Mouse (Mus musculus): Measurements from ENCODE around the gene Mrps15.

DNA sequence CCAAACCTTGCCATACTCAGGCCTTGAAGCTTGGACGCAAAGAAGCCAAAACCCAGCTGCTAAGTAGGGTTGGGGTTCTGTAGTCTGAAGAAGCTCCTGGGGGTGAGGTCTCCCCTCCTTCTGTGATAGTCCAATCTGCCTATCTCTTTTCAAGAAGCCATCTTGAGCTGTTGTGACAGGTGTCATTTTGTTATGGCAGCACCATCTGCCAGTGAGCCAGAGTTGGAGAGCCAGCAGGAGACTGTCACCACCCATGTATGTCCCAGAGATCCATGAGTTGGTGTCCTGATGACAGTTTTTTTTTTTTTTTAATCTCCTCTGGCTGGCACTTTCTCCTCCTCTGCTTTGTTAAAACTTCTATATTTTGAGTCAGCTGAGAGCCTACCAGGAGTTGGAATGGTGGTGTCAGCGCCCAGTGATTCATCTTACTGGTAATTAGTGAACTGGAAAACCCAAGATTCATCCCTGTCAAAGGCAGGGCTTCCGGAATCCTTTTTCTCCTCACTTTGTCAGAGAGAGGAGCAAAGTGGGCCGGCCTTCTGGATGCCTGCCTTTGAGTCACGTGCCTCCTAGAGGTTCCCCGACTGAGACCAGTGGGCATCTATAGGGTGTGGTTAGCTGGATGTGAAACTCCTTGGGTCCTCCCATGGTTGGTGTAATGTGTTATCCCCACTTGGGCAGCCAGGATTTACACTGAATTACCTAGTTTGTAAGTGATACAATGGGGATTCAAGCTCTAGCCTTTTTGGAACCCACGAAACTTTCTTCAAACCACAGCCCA lies 55.5 kb downstream of the Mrps15 start:
- TF ChIP-seq CTCF (IDR thresholded peaks at IDR 0.05) (no peak), EP300 (IDR thresholded peaks at IDR 0.05) (no peak)

All from lung, postnatal 0 days (tissue).